Comparison of ENCODE assay signal across 8 mouse cellular contexts in genomic region chr8:11544386-11544785, GRCm38 (mm10). TPM values are rescaled to one million over a fixed set of nuclear protein-coding genes. Genes with fewer than 3 reads are reported as not detected.
A peak's percentile ranks its signal among the peaks of the same experiment; 100 is the strongest.
DNase-seq lines count a peak whose midpoint lies in the region; ATAC-seq and TF ChIP-seq lines count a peak whose summit lies in the region.

No protein-coding gene starts in this region.

- no peak overlapping the region for H3K4me2 ChIP-seq in forebrain, embryonic 14.5 days (ENCODE audit: low read length)
- no peak overlapping the region for H3K4me2 ChIP-seq in forebrain, embryonic 16.5 days (ENCODE audit: low read length)

- H3K9me3 ChIP-seq in forebrain, embryonic 14.5 days (replicated peaks; ENCODE audit: control insufficient read depth, low read length): no peaks in the 10 kb centered on the region
- H3K9me3 ChIP-seq in forebrain, embryonic 16.5 days (ENCODE audit: control insufficient read depth, low read length): no peaks in the 10 kb centered on the region

- peak; percentile 41; the same call in 1 of the 2 replicates for TF ChIP-seq CTCF in olfactory bulb, adult 2 months (IDR thresholded peaks at IDR 0.05; ENCODE audit: insufficient read depth, low read depth, low read length)

- no peak for ATAC-seq in forebrain, embryonic 14.5 days
- ATAC-seq in forebrain, embryonic 16.5 days: no peak
- peak; percentile 55; the same call in 1 of the 2 replicates for ATAC-seq in common myeloid progenitor, adult 5-6 weeks (replicated peaks; ENCODE audit: low read depth, poor library complexity, severe bottlenecking)

- no peaks in the 10 kb centered on the region for H3K4me1 ChIP-seq in forebrain, embryonic 14.5 days (ENCODE audit: control insufficient read depth, insufficient read depth, low read length)
- no peaks in the 10 kb centered on the region; the same call in 1 of the 2 replicates for H3K4me1 ChIP-seq in forebrain, embryonic 16.5 days (replicated peaks; ENCODE audit: control insufficient read depth, insufficient read depth, low read length)
- peaks cover 3% of the 10 kb centered on the region; the same call in 1 of the 2 replicates for H3K4me1 ChIP-seq in olfactory bulb, adult 2 months (ENCODE audit: control insufficient read depth, insufficient read depth, low read length)

- DNase-seq in forebrain, embryonic 14.5 days (ENCODE audit: low spot score): peak; percentile 35
- peak; percentile 22 for DNase-seq in ovary, postnatal 36 days (ENCODE audit: low spot score)
- DNase-seq in ovary, adult 18-20 months (ENCODE audit: low spot score): no peak
- peak; percentile 70 to 88 for DNase-seq in kidney, postnatal 36 days
- peak; percentile 83 for DNase-seq in thymus, postnatal 25 days

- no peak overlapping the region for H3K4me3 ChIP-seq in forebrain, embryonic 14.5 days (ENCODE audit: low read depth, low read length)
- H3K4me3 ChIP-seq in forebrain, embryonic 16.5 days (replicated peaks; ENCODE audit: low read length): no peak overlapping the region
- H3K4me3 ChIP-seq in olfactory bulb, adult 2 months (ENCODE audit: insufficient read depth, low read depth, low read length): no peak overlapping the region

- H3K9ac ChIP-seq in forebrain, embryonic 14.5 days (ENCODE audit: low read length): no peak overlapping the region
- H3K9ac ChIP-seq in forebrain, embryonic 16.5 days (replicated peaks; ENCODE audit: low read depth, low read length): no peak overlapping the region

- H3K27ac ChIP-seq in forebrain, embryonic 14.5 days (ENCODE audit: low read depth, low read length): no peak overlapping the region
- H3K27ac ChIP-seq in forebrain, embryonic 16.5 days (ENCODE audit: low read length): no peak overlapping the region
- no peak overlapping the region for H3K27ac ChIP-seq in olfactory bulb, adult 2 months (ENCODE audit: insufficient read depth, low read depth, low read length)

- WGBS in forebrain, embryonic 14.5 days: 47% methylated on average over 3 of the region's 3 CpGs
- 37% methylated on average over 3 of the region's 3 CpGs for WGBS in forebrain, embryonic 16.5 days
- 39% methylated on average over 3 of the region's 3 CpGs for WGBS in olfactory bulb, adult 2 months

- H3K36me3 ChIP-seq in forebrain, embryonic 14.5 days (ENCODE audit: control insufficient read depth, insufficient read depth, low read length): peaks cover 33% of the 10 kb centered on the region
- H3K36me3 ChIP-seq in forebrain, embryonic 16.5 days (ENCODE audit: control insufficient read depth, insufficient read depth): peaks cover 10% of the 10 kb centered on the region

- H3K27me3 ChIP-seq in forebrain, embryonic 14.5 days (replicated peaks; ENCODE audit: control insufficient read depth, insufficient read depth, low read length): no peaks in the 10 kb centered on the region
- H3K27me3 ChIP-seq in forebrain, embryonic 16.5 days (replicated peaks; ENCODE audit: control insufficient read depth, insufficient read depth, low read length): no peaks in the 10 kb centered on the region

- TF ChIP-seq POLR2A in olfactory bulb, adult 2 months (IDR thresholded peaks at IDR 0.05; ENCODE audit: insufficient read depth, low read depth, low read length): no peak

RNA-seq across cellular contexts. Expression of gene Cars2, which starts 6.2 kb away (rescaled TPM):
- 26.0 and 30.5 TPM in 2 replicates for polyA plus RNA-seq in forebrain, embryonic 14.5 days (2014; fragmentation: Nextera tagmentation; extraction: Ambion mirVana)
- polyA plus RNA-seq in forebrain, embryonic 16.5 days (2015; fragmentation: Nextera tagmentation; extraction: Ambion mirVana): 29.1 and 34.1 TPM in 2 replicates
- 40.0 and 41.7 TPM in 2 replicates for total RNA-seq in common myeloid progenitor, adult 5-6 weeks (2017)
- not detected in 2 replicates for polyA plus RNA-seq in olfactory bulb, adult 2 months (2012; ENCODE audit: insufficient read depth, insufficient read length, low replicate concordance, missing spikeins)

RNA-seq across cellular contexts. Expression of gene Ing1, which starts 11.0 kb away (rescaled TPM):
- polyA plus RNA-seq in forebrain, embryonic 14.5 days (2014; fragmentation: Nextera tagmentation; extraction: Ambion mirVana): 49.1 and 50.8 TPM in 2 replicates
- 42.9 and 45.4 TPM in 2 replicates for polyA plus RNA-seq in forebrain, embryonic 16.5 days (2015; fragmentation: Nextera tagmentation; extraction: Ambion mirVana)
- 53.5 and 69.9 TPM in 2 replicates for total RNA-seq in common myeloid progenitor, adult 5-6 weeks (2017)
- not detected in 2 replicates for polyA plus RNA-seq in olfactory bulb, adult 2 months (2012; ENCODE audit: insufficient read depth, insufficient read length, low replicate concordance, missing spikeins)

RNA-seq across cellular contexts. Expression of gene Naxd, which starts 47.1 kb away (rescaled TPM):
- polyA plus RNA-seq in forebrain, embryonic 14.5 days (2014; fragmentation: Nextera tagmentation; extraction: Ambion mirVana): 158 and 170 TPM in 2 replicates
- 148 and 168 TPM in 2 replicates for polyA plus RNA-seq in forebrain, embryonic 16.5 days (2015; fragmentation: Nextera tagmentation; extraction: Ambion mirVana)
- 34.9 and 50.2 TPM in 2 replicates for total RNA-seq in common myeloid progenitor, adult 5-6 weeks (2017)
- not detected in 2 replicates for polyA plus RNA-seq in olfactory bulb, adult 2 months (2012; ENCODE audit: insufficient read depth, insufficient read length, low replicate concordance, missing spikeins)

Comparison
In these comparisons a context has a peak if more than half of its experiments do, and no peak if none do; other contexts are left out.
1. RNA of gene Ing1, which starts 11.0 kb away (polyA plus RNA-seq): 49.1 to 50.8 TPM in forebrain, embryonic 14.5 days and 42.9 to 45.4 TPM in forebrain, embryonic 16.5 days; not detected in olfactory bulb, adult 2 months; every median in the first group is over 10 times any median in the second.